Mouse (Mus musculus) forebrain, embryonic 16.5 days (tissue): ENCODE data around the gene Zdhhc16. TPM values are rescaled to one million over a fixed set of nuclear protein-coding genes. Genes with fewer than 3 reads are reported as not detected.
A peak's percentile ranks its signal among the peaks of the same experiment; 100 is the strongest.

Experiments
- ATAC-seq: fragments of 200-750 bp; cut with Nextera tagmentation; 2 replicates; pipeline ENCODE4 v1.8.0; 2017; ENCODE audit warnings: mild to moderate bottlenecking, moderate library complexity
- H3K27ac ChIP-seq: fragments of 300-500 bp; sonication (generic); 2 replicates; pipeline ENCODE4 v1.5.1; 2014; ENCODE audit warnings: low read length, control low read depth
- H3K27me3 ChIP-seq: fragments of 300-500 bp; sonication (generic); replicated peaks from 2 replicates; pipeline ENCODE4 v1.6.1; 2014; ENCODE audit warnings: low read length; ENCODE audit not compliant: control insufficient read depth, insufficient read depth
- H3K36me3 ChIP-seq: fragments of 300-500 bp; sonication (generic); 2 replicates; pipeline ENCODE4 v1.6.1; 2014; ENCODE audit not compliant: control insufficient read depth, insufficient read depth
- H3K4me1 ChIP-seq: fragments of 300-500 bp; sonication (generic); replicated peaks from 2 replicates; pipeline ENCODE4 v1.6.1; 2014; ENCODE audit warnings: low read length; ENCODE audit not compliant: control insufficient read depth, insufficient read depth
- H3K4me2 ChIP-seq: fragments of 300-500 bp; sonication (generic); 2 replicates; pipeline ENCODE4 v1.6.1; 2014; ENCODE audit warnings: mild to moderate bottlenecking, low read length, control low read depth
- H3K4me3 ChIP-seq: fragments of 300-500 bp; sonication (generic); replicated peaks from 2 replicates; pipeline ENCODE4 v1.5.1; 2014; ENCODE audit warnings: mild to moderate bottlenecking, low read length, control low read depth
- H3K9ac ChIP-seq: fragments of 300-500 bp; sonication (generic); replicated peaks from 2 replicates; pipeline ENCODE4 v1.6.1; 2014; ENCODE audit warnings: low read depth, low read length, control low read depth
- H3K9me3 ChIP-seq: fragments of 300-500 bp; sonication (generic); 2 replicates; pipeline ENCODE4 v1.6.1; 2016; ENCODE audit warnings: low read length; ENCODE audit not compliant: control insufficient read depth
- WGBS: fragments of 180-500 bp; shearing (Covaris S2); extraction: QIAGEN DNeasy Blood & Tissue Kit; methylation state at CpG from one replicate; pipeline ENCODE4 v1.1.7; 2014; 5-methylcytosine and 5-hydroxymethylcytosine counted together
- polyA plus RNA-seq: library from polyadenylated mRNA; unstranded; fragments of >200 nt; fragmentation: Nextera tagmentation; extraction: Ambion mirVana; gene quantifications from 2 replicates; pipeline ENCODE4 v1.2.1, GENCODE M21; 2015

The Zdhhc16 gene
- polyA plus RNA-seq, 1 experiment from 2014 or later: 99.3 TPM

DNA sequence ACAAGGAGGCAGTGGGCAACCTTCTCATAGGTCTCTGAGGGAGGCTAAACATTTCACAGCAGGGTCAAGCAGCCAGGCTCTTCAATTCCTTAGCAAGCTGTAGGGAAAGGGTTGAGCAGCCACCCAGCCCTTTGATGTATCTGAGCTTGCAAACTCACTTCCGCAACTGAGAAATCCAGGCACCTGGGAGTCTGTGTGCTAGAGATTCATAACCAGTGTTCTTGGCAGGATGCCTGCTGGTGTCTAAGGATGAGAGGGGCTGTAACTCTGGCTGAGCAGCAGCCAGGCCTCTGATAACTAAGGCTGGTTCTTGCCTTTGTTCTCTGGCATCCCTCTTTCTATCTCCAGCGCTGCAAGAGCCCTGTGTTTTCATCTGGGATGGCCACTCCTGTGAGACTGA, 31.6 kb upstream of the Zdhhc16 start:
- WGBS: 52% methylated on average over 2 of the region's 2 CpGs
- Histone ChIP-seq H3K27me3 (no peaks in the 10 kb centered on the region), H3K9me3 (no peaks in the 10 kb centered on the region), H3K36me3 (no peaks in the 10 kb centered on the region), H3K27ac (no peak overlapping the region), H3K4me1 (no peaks in the 10 kb centered on the region), H3K9ac (no peak overlapping the region), H3K4me3 (no peak overlapping the region), H3K4me2 (no peak overlapping the region)
- no peak for ATAC-seq

DNA sequence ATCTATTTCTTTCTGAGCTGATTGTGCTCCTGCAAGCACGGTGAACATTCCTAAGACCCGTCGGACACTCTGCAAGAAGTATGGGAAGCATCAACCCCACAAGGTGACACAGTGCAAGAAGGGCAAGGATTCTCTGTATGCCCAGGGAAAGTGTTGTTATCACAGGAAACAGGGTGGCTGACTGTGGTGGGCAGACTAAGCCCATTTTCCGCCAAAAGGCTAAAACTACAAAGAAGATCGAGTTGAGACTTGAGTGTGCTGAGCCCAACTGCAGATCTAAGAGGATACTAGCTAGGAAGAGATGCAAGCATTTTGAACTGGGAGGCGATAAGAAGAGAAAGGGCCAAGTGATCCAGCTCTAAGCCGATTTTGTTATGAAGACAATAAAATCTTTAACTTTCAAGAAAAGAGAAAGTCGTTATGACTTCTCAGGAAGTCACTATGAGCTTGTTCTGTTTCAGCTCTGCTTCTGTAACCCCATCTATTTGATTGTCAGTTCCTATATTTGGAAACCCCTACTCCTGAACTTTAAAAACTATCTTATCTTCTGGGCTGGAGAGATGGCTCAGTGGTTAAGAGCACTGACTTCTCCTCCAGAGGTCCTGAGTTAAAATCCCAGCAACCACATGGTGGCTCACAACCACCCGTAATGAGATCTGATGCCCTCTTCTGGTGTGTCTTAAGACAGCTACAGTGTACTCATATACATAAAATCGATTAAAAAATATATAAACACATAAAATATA, 30.3 kb upstream of the Zdhhc16 start:
- no peak overlapping the region for H3K4me3 ChIP-seq
- H3K4me1 ChIP-seq: no peaks in the 10 kb centered on the region
- H3K9ac ChIP-seq: no peak overlapping the region
- H3K9me3 ChIP-seq: no peaks in the 10 kb centered on the region
- 91% methylated on average over 10 of the region's 10 CpGs for WGBS
- H3K27ac ChIP-seq: no peak overlapping the region
- H3K36me3 ChIP-seq: no peaks in the 10 kb centered on the region
- no peak overlapping the region for H3K4me2 ChIP-seq
- ATAC-seq: no peak
- H3K27me3 ChIP-seq: no peaks in the 10 kb centered on the region

DNA sequence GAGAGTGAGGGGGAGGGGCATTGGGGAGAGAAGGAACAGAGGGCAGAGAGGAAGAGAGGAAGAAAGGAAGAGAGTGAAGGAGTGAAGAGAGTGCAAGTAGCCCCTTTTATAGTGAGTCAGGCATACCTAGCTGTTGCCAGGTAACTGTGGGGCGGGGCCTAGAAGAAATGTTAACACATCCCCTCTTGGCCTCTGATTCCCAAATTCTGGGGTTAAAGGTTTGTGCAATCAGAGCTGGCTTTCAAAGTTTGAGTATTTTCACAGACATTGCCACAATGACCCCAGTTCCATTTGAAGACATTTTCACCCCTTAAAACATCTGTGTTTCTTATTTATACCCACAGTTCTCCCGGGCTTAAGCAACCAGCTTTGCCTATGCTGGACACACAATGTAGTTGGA, 28.0 kb upstream of the Zdhhc16 start:
- Histone ChIP-seq H3K36me3 (no peaks in the 10 kb centered on the region), H3K27ac (no peak overlapping the region), H3K4me2 (no peak overlapping the region), H3K4me1 (no peaks in the 10 kb centered on the region), H3K9me3 (no peaks in the 10 kb centered on the region), H3K9ac (no peak overlapping the region), H3K4me3 (no peak overlapping the region), H3K27me3 (no peaks in the 10 kb centered on the region)
- WGBS: 93% methylated on average over 2 of the region's 2 CpGs
- ATAC-seq: no peak

DNA sequence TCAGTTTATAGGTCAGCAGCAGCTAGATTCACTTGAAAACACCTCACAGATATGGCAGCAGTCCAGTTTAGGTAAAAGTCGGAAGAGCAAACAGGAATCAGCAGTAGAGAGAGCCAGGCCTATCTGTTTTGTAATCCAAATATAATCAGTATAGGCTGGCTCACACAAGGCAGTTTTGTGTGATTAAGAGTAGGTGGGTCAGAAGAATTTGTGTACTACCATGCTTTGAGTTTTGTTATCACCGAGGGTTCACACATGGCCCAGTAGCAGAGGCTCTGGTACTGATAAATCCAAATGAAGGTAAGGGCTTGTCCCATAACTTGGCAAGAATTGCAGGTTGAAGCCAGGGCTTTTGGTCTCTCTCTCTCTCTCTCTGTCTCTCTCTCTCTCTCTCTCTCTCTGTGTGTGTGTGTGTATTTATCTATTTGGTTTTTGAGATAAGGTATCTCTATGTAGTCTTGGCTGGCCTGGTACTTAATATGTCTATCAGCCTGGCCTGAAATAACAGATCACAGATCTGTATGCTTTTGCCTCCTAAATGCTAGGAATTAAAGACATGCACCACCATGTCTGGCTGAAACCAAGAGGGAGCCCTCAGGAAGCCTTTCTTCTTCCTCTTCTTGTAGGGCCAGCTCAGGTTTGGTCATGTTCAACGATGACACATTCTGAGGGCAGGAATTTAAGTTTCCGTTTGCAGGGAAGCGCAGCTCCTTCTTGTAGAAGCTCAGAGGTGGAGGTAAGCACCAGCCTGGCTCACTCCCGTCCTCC, 26.8 kb upstream of the Zdhhc16 start:
- WGBS: 67% methylated on average over 6 of the region's 6 CpGs
- no peaks in the 10 kb centered on the region for H3K36me3 ChIP-seq
- no peak overlapping the region for H3K9ac ChIP-seq
- H3K4me2 ChIP-seq: no peak overlapping the region
- H3K27me3 ChIP-seq: no peaks in the 10 kb centered on the region
- H3K9me3 ChIP-seq: no peaks in the 10 kb centered on the region
- H3K27ac ChIP-seq: no peak overlapping the region
- no peak for ATAC-seq
- no peak overlapping the region for H3K4me3 ChIP-seq
- no peaks in the 10 kb centered on the region for H3K4me1 ChIP-seq

DNA sequence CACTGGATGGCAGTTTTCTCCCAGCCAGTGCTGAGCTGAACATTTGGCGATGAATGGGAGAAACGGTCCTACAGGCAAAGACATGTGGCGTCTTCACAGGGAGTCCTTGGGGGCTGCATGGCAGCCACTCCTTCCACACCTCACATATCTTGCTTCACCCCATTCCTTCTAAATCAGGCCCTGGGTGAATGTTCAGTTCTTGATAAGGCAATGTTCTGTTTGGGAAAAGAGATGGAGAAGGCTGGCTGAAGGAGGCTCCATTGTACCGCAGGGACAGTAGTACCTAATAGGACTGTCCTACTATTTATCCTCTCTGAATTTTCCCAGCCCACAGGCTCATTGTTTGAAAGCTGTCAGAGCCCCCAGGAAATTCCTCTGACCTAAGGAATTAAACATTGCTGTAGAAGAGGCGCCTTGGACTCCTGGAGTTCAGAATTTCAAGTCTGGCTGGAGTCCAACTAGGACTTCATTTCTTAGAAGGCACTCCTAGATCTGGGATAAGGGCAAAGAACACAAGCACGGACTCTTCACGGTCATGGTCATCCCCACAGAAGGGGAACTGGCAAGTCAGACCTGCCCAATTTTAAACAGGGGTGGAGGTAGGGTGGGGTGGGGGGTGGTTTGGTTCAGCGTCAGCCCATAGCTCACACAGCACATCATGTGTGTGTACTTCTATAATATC, 26.1 kb upstream of the Zdhhc16 start:
- H3K27me3 ChIP-seq: no peaks in the 10 kb centered on the region
- no peak for ATAC-seq
- H3K4me3 ChIP-seq: no peak overlapping the region
- no peaks in the 10 kb centered on the region for H3K36me3 ChIP-seq
- no peak overlapping the region for H3K27ac ChIP-seq
- 57% methylated on average over 8 of the region's 8 CpGs for WGBS
- no peaks in the 10 kb centered on the region for H3K4me1 ChIP-seq
- no peak overlapping the region for H3K4me2 ChIP-seq
- H3K9ac ChIP-seq: no peak overlapping the region
- H3K9me3 ChIP-seq: no peaks in the 10 kb centered on the region

DNA sequence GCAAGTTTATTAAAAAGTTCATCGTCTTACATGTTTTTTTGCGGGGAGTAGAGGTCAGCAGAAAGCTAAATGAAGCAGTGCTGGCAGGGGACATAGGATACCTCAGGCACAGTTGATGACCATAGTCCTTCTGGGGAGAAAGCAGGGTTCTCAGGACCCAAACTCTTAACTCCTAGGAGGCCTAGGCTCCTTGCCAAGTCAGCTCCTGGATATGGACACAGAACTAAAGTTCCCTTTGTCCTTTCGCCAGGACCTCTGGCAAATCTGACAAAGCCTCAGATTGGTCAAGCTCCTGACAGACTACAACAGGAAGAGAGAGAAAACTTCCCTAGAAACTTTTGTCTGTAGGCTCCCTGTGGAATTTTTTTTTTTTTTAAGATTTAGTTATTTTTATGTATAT, 24.5 kb upstream of the Zdhhc16 start:
- no peak overlapping the region for H3K27ac ChIP-seq
- 93% methylated on average over 3 of the region's 3 CpGs for WGBS

DNA sequence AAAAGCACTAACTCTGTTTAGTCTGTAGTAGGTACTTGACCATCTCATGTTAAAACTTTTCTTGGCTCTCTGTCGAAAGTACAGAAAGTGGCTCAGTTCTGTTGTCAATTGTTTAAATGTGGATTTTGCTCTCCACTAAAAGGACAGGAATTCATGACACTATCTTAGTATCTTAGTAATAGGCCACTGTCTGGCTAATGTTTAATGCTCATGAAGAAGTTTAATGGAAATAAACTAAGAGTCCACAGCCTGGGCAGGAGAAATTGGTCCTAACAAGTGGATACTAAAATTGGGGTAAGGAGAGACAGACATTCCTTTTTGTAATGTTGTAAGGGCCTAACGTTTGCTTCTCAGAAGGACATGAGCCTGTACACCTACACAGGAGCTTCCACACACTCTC, 22.9 kb upstream of the Zdhhc16 start:
- no peak for ATAC-seq
- Histone ChIP-seq H3K4me2 (no peak overlapping the region), H3K4me1 (peaks cover 19% of the 10 kb centered on the region), H3K36me3 (no peaks in the 10 kb centered on the region), H3K27me3 (no peaks in the 10 kb centered on the region), H3K9ac (no peak overlapping the region), H3K4me3 (no peak overlapping the region), H3K27ac (no peak overlapping the region), H3K9me3 (no peaks in the 10 kb centered on the region)
- WGBS: 88% methylated on average over 2 of the region's 2 CpGs

More for the DNA sequence above, 24.5 kb upstream of the Zdhhc16 start:
- no peak overlapping the region for H3K4me2 ChIP-seq
- H3K4me1 ChIP-seq: peaks cover 12% of the 10 kb centered on the region
- H3K9me3 ChIP-seq: no peaks in the 10 kb centered on the region
- ATAC-seq: no peak
- no peak overlapping the region for H3K9ac ChIP-seq
- no peaks in the 10 kb centered on the region for H3K27me3 ChIP-seq
- H3K4me3 ChIP-seq: no peak overlapping the region
- H3K36me3 ChIP-seq: no peaks in the 10 kb centered on the region

DNA sequence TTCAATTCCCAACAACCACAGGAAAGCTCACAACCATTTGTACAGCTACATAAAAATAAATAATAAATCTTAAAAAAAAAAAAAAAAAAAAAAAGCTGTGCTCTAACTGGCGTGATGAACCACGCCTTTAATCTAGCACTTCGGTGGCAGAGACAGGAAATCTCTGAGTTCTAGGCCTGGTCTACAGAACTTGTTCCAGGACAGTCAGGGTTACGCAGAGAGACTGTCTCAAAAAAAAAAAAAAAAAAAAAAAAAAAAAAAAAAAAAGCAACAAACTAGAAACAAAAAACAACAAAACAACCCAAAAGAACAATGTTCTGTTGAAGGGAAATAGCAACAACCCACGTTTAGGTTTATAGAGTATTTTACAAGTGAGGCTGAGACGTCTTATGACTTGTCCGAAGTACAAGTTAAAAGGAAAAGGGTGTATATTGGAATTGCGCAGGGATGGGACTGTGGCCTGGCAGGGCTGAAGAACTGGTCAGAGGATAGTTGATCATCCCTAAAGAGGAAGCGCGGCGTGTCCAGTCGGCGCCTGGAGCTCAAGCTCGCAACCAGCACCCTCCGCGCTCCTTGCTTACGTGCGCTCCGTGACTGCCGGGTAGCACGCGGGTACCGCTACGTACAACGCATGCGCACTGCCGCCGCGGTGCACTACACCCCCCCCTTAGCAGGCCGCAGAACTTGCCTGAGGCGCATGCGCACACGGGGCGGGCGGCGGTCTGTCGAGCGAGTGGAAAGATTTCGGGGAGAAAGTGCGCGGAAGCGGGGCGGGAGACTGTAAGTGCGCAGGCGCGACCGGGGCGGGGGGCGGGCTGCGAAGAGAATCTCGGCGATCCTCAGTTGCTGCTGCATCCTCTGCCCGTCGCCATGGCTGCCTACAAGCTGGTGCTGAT, 21.9 kb upstream of the Zdhhc16 start, which contains the start of gene Pgam1:
TSS of gene Pgam1 (plus strand) at position 746 of the 896 bp plus-strand sequence.
- H3K36me3 ChIP-seq: peaks cover 2% of the 10 kb centered on the region; the same call in 1 of the 2 replicates
- peak within 1 kb of the TSS; percentile 88 for H3K27ac ChIP-seq
- H3K9ac ChIP-seq: peak within 1 kb of the TSS; percentile 85
- H3K4me2 ChIP-seq: peak within 1 kb of the TSS; percentile 75
- H3K4me3 ChIP-seq: peak within 1 kb of the TSS; percentile 98
- 5% methylated on average over 53 of the region's 54 CpGs for WGBS
- H3K27me3 ChIP-seq: no peaks in the 10 kb centered on the region
- ATAC-seq: peak; percentile 96
- peaks cover 19% of the 10 kb centered on the region for H3K4me1 ChIP-seq
- H3K9me3 ChIP-seq: no peaks in the 10 kb centered on the region
